Mouse (Mus musculus): ENCODE measurements around the gene Plekha3.

DNA sequence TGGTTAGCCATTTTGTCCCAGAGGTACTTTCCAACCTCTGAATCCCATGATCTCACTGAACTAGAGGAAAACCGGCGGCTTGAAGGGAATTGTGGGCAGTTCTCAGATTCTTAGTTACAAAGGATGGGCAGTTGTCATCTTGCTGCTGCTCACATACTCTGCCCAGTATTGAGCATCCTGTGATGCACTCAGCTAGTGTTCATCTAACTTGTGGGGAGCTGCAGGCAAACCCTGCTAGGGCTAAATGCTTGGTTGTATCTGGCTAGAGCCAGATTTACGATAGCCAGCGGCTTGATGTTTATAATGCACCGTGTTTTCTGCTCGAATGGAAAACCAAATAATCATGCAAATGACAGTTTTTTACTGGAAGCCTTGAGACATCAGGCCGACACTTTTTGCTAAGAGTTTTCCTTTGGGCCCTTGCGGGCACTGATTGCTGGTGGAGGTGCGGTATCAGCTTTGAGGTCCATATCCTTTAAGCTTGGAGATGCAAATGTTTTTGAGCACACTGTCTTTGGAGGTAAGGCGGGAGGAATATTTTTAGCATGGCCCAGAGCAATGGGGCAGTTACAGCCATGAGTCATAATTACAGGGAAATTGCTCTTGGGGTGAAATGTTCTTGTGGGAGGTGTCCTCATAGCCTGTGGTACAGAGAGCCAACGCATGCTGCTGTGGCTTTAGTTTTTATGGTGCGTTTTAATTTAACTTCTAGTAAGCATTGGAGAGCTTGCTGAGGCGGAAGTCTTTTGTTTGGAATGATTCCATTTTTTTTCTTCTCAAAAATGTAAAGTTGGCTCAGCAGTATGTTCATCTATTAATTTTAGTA lies 1.5 kb downstream of the Plekha3 start:
- no peak for TF ChIP-seq EP300 (IDR thresholded peaks at IDR 0.05; ENCODE audit: low read depth)
- TF ChIP-seq CTCF (IDR thresholded peaks at IDR 0.05; ENCODE audit: low read depth) = no peak
